Mouse (Mus musculus): ENCODE measurements around the gene Rit1. TPM values are rescaled to one million over a fixed set of nuclear protein-coding genes. Genes with fewer than 3 reads are reported as not detected.
"Not testable (repeated sequence)": the region's sequence is repeated elsewhere in the genome, so short reads cannot be mapped to it uniquely, and the experiment has no call there.

The Rit1 gene
- polyA plus RNA-seq, 1 experiment from 2014 or later, result 33.9 TPM

- WGBS, result 84% methylated on average over 5 of the region's 5 CpGs
- ATAC-seq (replicated peaks; ENCODE audit: low FRiP score), result no peak
- peaks cover 10% of the 10 kb centered on the region for H3K4me1 ChIP-seq (replicated peaks; ENCODE audit: control insufficient read depth, insufficient read depth, low read length)
- no peak overlapping the region for H3K27ac ChIP-seq (ENCODE audit: low read depth, low read length)
- no peak for DNase-seq (ENCODE audit: low spot score)
- peaks cover 49% of the 10 kb centered on the region for H3K36me3 ChIP-seq (ENCODE audit: control insufficient read depth, insufficient read depth, low read length)
- no peak overlapping the region for H3K4me3 ChIP-seq (ENCODE audit: low read depth, low read length)
- H3K9ac ChIP-seq (ENCODE audit: low read depth, low read length), result no peak overlapping the region
- no peaks in the 10 kb centered on the region for H3K9me3 ChIP-seq (ENCODE audit: control insufficient read depth, low read length)
- no peaks in the 10 kb centered on the region for H3K27me3 ChIP-seq (replicated peaks; ENCODE audit: control insufficient read depth, insufficient read depth, low read length)
- H3K4me2 ChIP-seq, result no peak overlapping the region
Observed at GRCm38 (mm10) chr3:88689079-88689478, 27.6 kb upstream of the Rit1 start.

GRCm38 (mm10) chr3:88695545-88695944, 21.1 kb upstream of the Rit1 start:
- no peak overlapping the region for H3K27ac ChIP-seq (ENCODE audit: low read depth, low read length)

GRCm38 (mm10) chr3:88698051-88698450, 18.6 kb upstream of the Rit1 start:
- peaks cover 74% of the 10 kb centered on the region for H3K36me3 ChIP-seq (ENCODE audit: control insufficient read depth, insufficient read depth, low read length)
- H3K9me3 ChIP-seq (ENCODE audit: control insufficient read depth, low read length), result no peaks in the 10 kb centered on the region
- no peak overlapping the region for H3K4me3 ChIP-seq (ENCODE audit: low read depth, low read length)
- no peaks in the 10 kb centered on the region for H3K4me1 ChIP-seq (replicated peaks; ENCODE audit: control insufficient read depth, insufficient read depth, low read length)
- DNase-seq (ENCODE audit: low spot score) (no peak), ATAC-seq (replicated peaks; ENCODE audit: low FRiP score) (no peak)
- WGBS, result 88% methylated on average over 1 of the region's 1 CpGs
- no peak overlapping the region for H3K27ac ChIP-seq (ENCODE audit: low read depth, low read length)
- H3K27me3 ChIP-seq (replicated peaks; ENCODE audit: control insufficient read depth, insufficient read depth, low read length), result no peaks in the 10 kb centered on the region
- H3K9ac ChIP-seq (ENCODE audit: low read depth, low read length), result no peak overlapping the region
- no peak overlapping the region for H3K4me2 ChIP-seq

More at GRCm38 (mm10) chr3:88695545-88695944, 21.1 kb upstream of the Rit1 start:
- H3K27me3 ChIP-seq (replicated peaks; ENCODE audit: control insufficient read depth, insufficient read depth, low read length), result no peaks in the 10 kb centered on the region
- ATAC-seq (replicated peaks; ENCODE audit: low FRiP score) (no peak), DNase-seq (ENCODE audit: low spot score) (no peak)
- no peak overlapping the region for H3K9ac ChIP-seq (ENCODE audit: low read depth, low read length)
- H3K36me3 ChIP-seq (ENCODE audit: control insufficient read depth, insufficient read depth, low read length), result peaks cover 76% of the 10 kb centered on the region
- H3K4me1 ChIP-seq (replicated peaks; ENCODE audit: control insufficient read depth, insufficient read depth, low read length), result no peaks in the 10 kb centered on the region
- no peaks in the 10 kb centered on the region for H3K9me3 ChIP-seq (ENCODE audit: control insufficient read depth, low read length)
- no peak overlapping the region for H3K4me2 ChIP-seq
- H3K4me3 ChIP-seq (ENCODE audit: low read depth, low read length), result no peak overlapping the region

GRCm38 (mm10) chr3:88698834-88699233, 17.8 kb upstream of the Rit1 start:
- Histone ChIP-seq H3K4me1 (replicated peaks; ENCODE audit: control insufficient read depth, insufficient read depth, low read length) (no peaks in the 10 kb centered on the region), H3K9ac (ENCODE audit: low read depth, low read length) (no peak overlapping the region), H3K4me2 (no peak overlapping the region), H3K27me3 (replicated peaks; ENCODE audit: control insufficient read depth, insufficient read depth, low read length) (no peaks in the 10 kb centered on the region), H3K36me3 (ENCODE audit: control insufficient read depth, insufficient read depth, low read length) (peaks cover 72% of the 10 kb centered on the region), H3K9me3 (ENCODE audit: control insufficient read depth, low read length) (no peaks in the 10 kb centered on the region), H3K27ac (ENCODE audit: low read depth, low read length) (no peak overlapping the region), H3K4me3 (ENCODE audit: low read depth, low read length) (no peak overlapping the region)
- WGBS, result 90% methylated on average over 6 of the region's 6 CpGs
- ATAC-seq (replicated peaks; ENCODE audit: low FRiP score) (no peak), DNase-seq (ENCODE audit: low spot score) (no peak)

GRCm38 (mm10) chr3:88700247-88700646, 16.4 kb upstream of the Rit1 start:
- H3K27me3 ChIP-seq (replicated peaks; ENCODE audit: control insufficient read depth, insufficient read depth, low read length), result no peaks in the 10 kb centered on the region
- WGBS, result 97% methylated on average over 3 of the region's 3 CpGs
- no peak overlapping the region for H3K9ac ChIP-seq (ENCODE audit: low read depth, low read length)
- H3K27ac ChIP-seq (ENCODE audit: low read depth, low read length), result no peak overlapping the region
- H3K4me2 ChIP-seq, result no peak overlapping the region
- peaks cover 67% of the 10 kb centered on the region for H3K36me3 ChIP-seq (ENCODE audit: control insufficient read depth, insufficient read depth, low read length)
- no peaks in the 10 kb centered on the region for H3K4me1 ChIP-seq (replicated peaks; ENCODE audit: control insufficient read depth, insufficient read depth, low read length)
- ATAC-seq (replicated peaks; ENCODE audit: low FRiP score) (no peak), DNase-seq (ENCODE audit: low spot score) (no peak)
- H3K9me3 ChIP-seq (ENCODE audit: control insufficient read depth, low read length), result no peaks in the 10 kb centered on the region
- no peak overlapping the region for H3K4me3 ChIP-seq (ENCODE audit: low read depth, low read length)

- ATAC-seq (replicated peaks; ENCODE audit: low FRiP score) (no peak), DNase-seq (ENCODE audit: low spot score) (no peak)
- Histone ChIP-seq H3K4me2 (no peak overlapping the region), H3K4me3 (ENCODE audit: low read depth, low read length) (no peak overlapping the region), H3K9ac (ENCODE audit: low read depth, low read length) (no peak overlapping the region), H3K9me3 (ENCODE audit: control insufficient read depth, low read length) (no peaks in the 10 kb centered on the region), H3K27ac (ENCODE audit: low read depth, low read length) (no peak overlapping the region), H3K36me3 (ENCODE audit: control insufficient read depth, insufficient read depth, low read length) (peaks cover 65% of the 10 kb centered on the region), H3K27me3 (replicated peaks; ENCODE audit: control insufficient read depth, insufficient read depth, low read length) (no peaks in the 10 kb centered on the region), H3K4me1 (replicated peaks; ENCODE audit: control insufficient read depth, insufficient read depth, low read length) (no peaks in the 10 kb centered on the region)
- 87% methylated on average over 3 of the region's 3 CpGs for WGBS
Observed at GRCm38 (mm10) chr3:88701222-88701621, 15.4 kb upstream of the Rit1 start.

- no peak for ATAC-seq (replicated peaks; ENCODE audit: low FRiP score)
- H3K36me3 ChIP-seq (ENCODE audit: control insufficient read depth, insufficient read depth, low read length), result peaks cover 36% of the 10 kb centered on the region
- WGBS, result 90% methylated on average over 4 of the region's 4 CpGs
Observed at GRCm38 (mm10) chr3:88713709-88714108, 2.9 kb upstream of the Rit1 start.

GRCm38 (mm10) chr3:88714725-88715124, 1.9 kb upstream of the Rit1 start:
- DNase-seq (ENCODE audit: low spot score), result no peak
- Histone ChIP-seq H3K9ac (ENCODE audit: low read depth, low read length) (no peak overlapping the region), H3K27ac (ENCODE audit: low read depth, low read length) (no peak overlapping the region), H3K4me2 (no peak overlapping the region), H3K27me3 (replicated peaks; ENCODE audit: control insufficient read depth, insufficient read depth, low read length) (no peaks in the 10 kb centered on the region), H3K9me3 (ENCODE audit: control insufficient read depth, low read length) (no peaks in the 10 kb centered on the region), H3K4me1 (replicated peaks; ENCODE audit: control insufficient read depth, insufficient read depth, low read length) (peaks cover 4% of the 10 kb centered on the region), H3K36me3 (ENCODE audit: control insufficient read depth, insufficient read depth, low read length) (peaks cover 31% of the 10 kb centered on the region), H3K4me3 (ENCODE audit: low read depth, low read length) (no peak overlapping the region)
- WGBS, result 76% methylated on average over 2 of the region's 2 CpGs
- ATAC-seq (replicated peaks; ENCODE audit: low FRiP score), result no peak

More at GRCm38 (mm10) chr3:88713709-88714108, 2.9 kb upstream of the Rit1 start:
- no peak overlapping the region for H3K27ac ChIP-seq (ENCODE audit: low read depth, low read length)
- H3K4me3 ChIP-seq (ENCODE audit: low read depth, low read length), result no peak overlapping the region
- no peaks in the 10 kb centered on the region for H3K9me3 ChIP-seq (ENCODE audit: control insufficient read depth, low read length)
- H3K27me3 ChIP-seq (replicated peaks; ENCODE audit: control insufficient read depth, insufficient read depth, low read length), result no peaks in the 10 kb centered on the region
- DNase-seq (ENCODE audit: low spot score), result no peak
- no peak overlapping the region for H3K9ac ChIP-seq (ENCODE audit: low read depth, low read length)
- peaks cover 4% of the 10 kb centered on the region for H3K4me1 ChIP-seq (replicated peaks; ENCODE audit: control insufficient read depth, insufficient read depth, low read length)
- H3K4me2 ChIP-seq, result no peak overlapping the region

- not testable (repeated sequence) for H3K4me1 ChIP-seq (replicated peaks; ENCODE audit: control insufficient read depth, insufficient read depth, low read length); H3K9me3 ChIP-seq (ENCODE audit: control insufficient read depth, low read length); ATAC-seq (replicated peaks; ENCODE audit: low FRiP score); H3K4me2 ChIP-seq; H3K4me3 ChIP-seq (ENCODE audit: low read depth, low read length); H3K27me3 ChIP-seq (replicated peaks; ENCODE audit: control insufficient read depth, insufficient read depth, low read length); H3K9ac ChIP-seq (ENCODE audit: low read depth, low read length); DNase-seq (ENCODE audit: low spot score); H3K27ac ChIP-seq (ENCODE audit: low read depth, low read length)
- H3K36me3 ChIP-seq (ENCODE audit: control insufficient read depth, insufficient read depth, low read length), result peaks cover 24% of the 10 kb centered on the region
- WGBS, result 89% methylated on average over 5 of the region's 5 CpGs
Observed at GRCm38 (mm10) chr3:88715716-88716115, 922 bp upstream of the Rit1 start.
